Mouse (Mus musculus) layer of hippocampus, adult 11-12 months (tissue): ENCODE results near the gene Rims1.
A peak's percentile ranks its signal among the peaks of the same experiment; 100 is the strongest.

Experiments used
- DNase-seq: peaks from one replicate; pipeline ENCODE4 v3.0.0; 2022; ENCODE audit warnings: low spot score

Rims1 gene

DNA sequence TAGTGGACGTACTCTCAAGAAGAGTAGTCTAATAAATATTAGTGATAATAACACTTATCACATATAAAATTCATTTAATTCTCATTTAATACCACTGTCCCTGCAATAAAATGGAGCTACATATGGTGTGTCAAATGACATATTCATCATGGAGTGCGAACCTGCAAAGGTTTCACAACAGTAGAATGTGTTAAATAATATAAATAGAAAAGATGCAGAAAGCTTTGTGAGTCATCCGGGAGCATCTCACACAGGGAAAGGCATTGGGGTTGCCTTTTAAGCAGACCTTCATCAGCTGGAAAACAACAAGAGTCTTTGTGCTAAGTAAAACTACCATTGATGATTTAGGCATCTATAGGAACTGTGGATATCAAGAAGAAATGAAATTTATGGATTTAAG, 220.2 kb downstream of the Rims1 start:
- no peak for DNase-seq

DNA sequence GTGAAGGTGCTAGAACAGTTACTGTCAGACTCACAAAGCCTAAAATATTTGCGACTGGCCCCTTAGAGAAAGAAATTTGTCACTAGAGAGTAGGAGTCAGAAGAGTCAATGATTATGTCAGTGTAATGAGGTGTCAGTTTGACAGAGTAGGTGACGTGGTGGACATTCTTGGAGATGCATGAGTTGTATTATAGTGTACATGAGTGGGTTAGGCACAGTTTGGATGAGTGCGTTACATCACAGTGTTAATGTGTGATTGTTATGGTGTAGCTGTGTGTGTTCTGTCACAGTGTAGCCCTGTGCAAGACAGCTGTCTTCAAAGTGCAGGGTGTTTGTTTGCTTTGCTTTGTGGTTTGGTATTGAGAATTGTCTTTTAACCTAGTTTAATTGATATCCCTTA, 226.3 kb downstream of the Rims1 start:
- DNase-seq, result no peak

DNA sequence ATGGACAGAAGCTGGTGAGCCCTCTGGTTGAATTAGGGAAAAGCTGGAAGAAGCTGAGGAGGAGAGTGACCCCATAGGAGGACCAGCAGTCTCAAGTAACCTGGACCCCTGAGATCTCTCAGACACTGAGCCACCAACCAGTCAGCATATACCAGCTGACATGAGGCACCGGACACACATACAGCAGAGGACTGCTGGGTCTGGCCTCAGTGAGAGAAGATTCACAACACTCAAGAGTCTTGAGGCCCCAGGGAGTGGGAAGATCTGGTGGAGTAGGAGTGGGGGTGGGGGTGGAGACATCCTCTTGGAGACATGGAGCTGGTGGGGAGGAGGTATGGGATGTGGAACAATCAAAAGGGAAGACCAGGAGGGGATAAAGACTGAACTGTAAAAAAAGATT, 233.1 kb downstream of the Rims1 start:
- no peak for DNase-seq

DNA sequence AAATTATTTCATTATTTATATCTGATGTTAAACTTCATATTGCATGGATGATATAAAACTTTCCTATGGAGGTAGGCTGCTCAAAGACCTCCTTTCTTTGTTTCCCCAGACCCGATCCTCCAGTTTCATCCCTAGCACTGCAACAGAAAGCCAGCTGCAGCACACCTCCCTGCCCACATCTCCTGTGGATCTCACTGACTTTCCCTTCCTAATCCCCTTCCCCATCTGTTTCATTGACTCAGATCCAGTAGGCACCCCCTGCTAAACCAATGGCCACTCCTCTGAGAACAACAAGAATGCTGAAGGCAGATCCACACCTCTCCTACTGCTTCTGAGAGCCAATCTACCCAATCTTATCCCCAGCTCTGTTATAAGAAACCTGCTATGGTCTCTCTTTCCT, 259.5 kb downstream of the Rims1 start:
- no peak for DNase-seq

DNA sequence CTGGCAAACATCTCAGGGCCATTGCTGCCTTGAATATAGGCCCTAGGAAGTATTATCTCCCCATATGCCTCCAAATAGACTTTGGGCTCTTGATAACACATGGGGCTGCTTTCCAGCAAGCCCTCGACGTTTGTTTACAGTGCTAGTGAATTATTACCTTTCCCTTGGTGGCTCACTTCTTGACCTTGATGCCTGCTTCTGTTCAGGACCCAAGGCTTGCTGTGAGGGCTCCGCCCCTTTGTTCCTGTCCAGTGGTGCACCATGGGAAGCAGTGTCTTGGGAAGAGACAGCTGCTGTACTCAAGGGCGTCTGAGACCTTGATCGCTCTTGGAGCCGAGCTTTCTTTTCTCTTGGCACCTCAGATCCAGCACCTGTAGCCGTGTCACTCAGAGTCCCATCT, 267.7 kb downstream of the Rims1 start:
- DNase-seq, result no peak

DNA sequence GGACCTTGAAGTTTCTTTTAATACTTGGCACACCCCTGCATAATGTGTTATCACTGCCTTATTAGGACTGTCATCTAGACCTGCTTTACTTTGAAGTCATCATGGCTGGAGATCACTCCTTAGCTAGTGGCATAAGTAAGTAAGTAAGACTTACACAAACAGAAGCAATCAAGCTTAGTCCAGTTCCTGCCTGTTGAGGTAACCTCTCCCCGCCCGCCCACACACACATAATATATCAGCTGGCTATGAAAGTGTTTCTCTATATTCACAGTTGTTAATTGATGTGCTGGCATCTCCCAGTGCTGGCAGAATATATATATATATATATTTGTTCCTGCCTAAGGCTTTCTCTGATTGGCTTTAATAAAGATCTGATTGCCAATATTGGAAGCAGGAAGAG, 269.0 kb downstream of the Rims1 start:
- DNase-seq, result no peak

DNA sequence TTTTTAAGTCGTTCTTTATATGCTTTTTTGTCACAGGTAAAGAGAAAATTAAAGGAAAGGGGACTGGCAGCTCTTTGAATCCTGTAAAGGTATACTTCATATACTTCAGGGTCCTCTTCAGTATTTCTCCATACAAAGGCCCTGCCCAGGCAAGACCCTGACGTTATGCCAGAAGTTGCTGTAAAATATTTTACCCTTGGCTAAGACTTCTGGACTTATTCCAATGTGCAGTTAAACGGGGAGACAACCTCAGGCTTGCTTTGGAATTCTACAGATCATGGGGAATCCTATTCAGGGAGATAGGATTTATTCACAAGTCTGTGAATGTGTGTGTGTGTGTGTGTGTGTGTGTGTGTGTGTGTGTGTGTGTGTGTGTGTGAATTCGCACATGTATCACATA, 270.7 kb downstream of the Rims1 start:
- DNase-seq, result no peak

DNA sequence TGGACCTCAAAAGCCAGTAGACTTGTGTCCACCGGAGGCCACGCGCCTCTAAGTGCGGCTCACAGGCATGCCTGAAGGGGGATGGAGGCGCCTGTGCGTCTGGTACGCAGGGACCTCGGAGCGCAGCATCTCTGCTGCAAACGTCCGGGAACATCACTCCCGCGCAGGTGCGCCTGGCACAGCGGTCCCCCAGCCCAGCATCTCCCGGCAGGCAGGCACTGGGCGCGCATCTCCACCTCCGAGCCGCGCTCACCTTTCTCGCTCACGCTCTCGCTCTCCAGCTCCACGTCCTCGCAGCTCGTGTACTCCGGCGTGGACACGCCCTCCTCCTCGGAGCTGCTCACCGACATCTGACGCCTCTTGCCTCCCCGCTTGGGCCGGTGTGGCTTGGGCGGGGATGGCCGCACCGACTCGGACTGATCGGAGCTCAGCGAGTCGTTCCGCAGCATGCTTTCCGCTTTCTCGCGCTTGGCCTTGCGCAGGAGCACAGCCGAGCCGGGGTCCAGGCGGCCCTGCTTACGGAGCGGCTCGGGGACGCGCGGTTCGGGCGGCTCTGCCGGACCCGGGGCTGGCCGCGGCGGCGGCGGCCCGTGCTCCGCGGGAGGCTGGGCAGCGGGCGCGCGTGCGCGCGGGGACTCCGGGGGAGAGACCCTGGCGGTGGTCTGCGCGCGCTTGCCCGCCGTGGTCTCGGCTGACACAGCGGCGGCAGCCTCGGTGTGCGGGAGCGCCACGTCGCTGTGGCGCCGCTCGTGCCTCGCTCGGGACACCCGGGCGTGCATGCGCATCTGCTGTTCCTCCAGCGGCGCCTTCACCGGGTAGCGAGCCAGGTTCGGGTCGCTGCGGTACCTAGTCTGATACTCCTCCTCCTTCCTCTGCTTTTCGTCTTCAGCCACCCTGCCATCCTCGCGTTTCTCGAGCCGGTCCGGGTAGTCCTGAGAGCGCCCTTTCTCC, 272.4 kb downstream of the Rims1 start:
- DNase-seq, result no peak

DNA sequence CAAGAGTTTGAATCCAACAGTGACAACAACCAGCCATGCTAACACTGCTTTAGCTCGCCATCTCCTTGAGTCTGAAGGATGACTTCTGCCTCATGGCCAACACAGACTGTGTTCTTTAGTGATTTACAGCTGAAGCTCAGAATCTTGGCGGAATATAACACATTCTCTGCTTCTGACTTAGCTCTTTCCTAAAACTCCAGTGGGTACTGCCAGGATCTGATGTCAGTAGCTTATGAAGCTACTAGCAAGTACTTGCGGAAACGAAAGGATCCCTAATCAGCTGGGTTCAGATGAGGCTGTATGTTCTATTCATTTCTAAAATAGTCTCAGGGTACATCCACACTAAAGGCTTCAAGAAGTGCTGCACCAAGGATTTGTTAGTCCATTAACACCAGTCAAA, 290.7 kb downstream of the Rims1 start:
- DNase-seq, result no peak

DNA sequence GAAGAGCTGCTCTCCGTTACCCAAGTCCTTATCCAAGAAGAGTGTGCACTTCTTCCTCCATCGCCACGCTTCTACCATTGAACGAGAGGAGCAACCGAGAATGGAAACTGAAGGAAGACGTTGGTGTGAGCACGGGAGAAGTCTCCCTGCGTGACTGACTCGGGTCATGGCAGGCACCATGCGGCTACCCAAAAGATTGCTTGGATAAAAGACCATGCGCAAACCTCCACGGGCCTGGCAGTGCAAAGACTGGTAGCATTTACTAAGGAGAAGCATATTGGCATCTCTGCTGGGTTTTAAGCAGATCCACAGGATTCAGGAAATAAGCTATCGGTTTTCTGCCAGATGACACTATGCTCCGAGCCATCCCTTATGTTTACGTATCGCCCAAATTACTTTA, 293.4 kb downstream of the Rims1 start:
- no peak for DNase-seq

DNA sequence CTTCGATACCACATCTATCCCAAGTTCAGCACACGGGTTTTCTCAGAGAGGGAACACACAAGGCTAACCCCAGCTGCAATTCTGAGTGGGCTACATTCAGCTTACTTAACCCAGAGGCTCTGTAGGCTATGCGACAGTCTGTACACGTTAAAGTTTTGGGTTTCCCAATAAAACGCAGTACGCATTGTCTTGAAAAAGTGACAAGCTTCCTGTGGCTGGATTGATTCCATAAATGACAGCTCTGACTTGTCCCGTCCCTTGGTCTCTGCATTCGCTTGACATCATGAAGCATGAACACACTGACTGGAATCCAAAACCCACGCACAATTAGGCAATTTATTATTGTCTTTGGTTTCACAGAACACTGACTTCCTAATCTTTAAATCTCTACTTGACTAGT, 294.2 kb downstream of the Rims1 start:
- no peak for DNase-seq

DNA sequence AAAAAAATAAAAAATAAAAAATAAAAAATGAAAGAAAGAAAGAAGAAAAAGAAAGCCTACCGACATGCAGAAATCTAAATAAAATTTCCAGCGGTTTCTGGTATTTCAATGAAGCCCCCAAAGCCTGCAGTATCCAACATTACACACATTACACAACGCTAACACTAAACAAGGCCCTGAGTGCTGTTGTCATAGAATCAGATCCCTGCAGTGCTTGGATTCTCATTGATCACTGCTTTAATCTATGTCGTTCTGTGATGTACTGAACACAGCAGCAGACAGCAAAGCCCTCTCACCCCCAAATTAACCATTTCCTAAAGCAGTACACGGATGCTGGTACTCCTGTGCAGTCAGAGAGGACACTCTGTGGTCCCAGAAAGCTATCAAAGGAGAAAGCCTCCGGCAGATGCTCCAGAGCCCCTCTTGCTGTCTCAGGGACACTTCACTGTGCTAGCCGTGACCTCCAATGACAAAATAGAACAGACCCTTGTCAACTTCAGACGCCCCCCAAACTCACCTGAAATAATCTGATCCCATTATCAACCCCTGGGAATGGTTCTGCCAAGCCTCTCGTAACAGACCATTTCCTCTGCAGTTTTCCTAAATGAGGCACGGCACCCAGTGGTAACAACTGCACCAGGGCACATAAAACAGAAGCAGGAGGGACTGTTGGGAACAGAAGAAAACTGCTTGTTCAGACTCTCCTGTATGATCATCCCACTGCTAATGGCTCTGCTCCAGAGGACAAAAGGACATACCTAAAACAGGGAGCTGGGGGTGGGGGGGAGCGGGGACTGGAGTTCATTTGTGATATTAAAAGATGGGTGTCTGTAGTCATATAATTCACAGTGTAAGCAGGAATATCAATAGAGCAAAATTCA, 296.8 kb downstream of the Rims1 start:
- no peak for DNase-seq

DNA sequence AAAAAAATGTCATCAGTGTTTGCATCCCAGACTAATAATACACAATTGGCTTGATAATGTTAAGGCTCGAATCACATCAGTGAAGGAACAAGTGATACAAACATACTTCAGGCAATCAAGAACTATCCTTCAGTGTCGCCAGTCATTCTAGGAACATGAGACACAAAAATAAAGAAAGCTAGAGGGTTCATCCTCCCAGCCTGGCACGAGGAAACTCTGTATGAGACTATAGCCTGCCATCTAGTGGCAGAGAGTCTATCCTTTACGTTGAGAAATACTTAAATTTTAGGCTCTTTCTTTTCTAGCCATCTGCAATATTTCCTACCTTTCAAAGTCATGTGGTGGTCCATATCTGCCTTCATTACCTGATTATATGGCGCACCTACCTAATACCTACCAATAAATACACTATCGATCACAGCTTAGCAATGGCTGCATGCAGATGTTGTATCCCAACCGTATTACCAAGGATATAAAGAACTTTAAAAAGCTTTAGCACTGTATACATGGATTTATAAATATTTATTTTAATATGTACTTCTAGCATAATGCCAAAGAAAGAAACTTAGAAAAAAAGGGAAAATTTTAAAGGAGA, 318.4 kb downstream of the Rims1 start:
- DNase-seq, result peak; percentile 16

DNA sequence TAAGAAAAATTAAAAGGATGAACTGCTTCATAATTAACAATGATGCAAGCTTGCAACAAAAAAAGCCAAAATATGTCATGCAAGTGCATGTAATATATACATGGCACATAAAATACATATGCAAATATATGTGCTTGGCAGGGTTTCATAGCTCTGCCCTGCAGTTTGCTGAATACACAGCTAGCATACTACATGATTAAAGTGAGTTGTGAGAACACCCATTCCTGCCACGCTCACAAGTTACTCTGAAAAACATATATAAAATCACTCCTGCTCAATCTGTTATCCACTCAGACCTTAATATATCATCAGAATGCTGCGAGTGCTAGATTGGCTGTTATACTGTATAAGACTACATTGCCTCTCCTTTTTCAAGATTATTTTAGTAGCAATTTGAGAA, 329.6 kb downstream of the Rims1 start:
- no peak for DNase-seq

DNA sequence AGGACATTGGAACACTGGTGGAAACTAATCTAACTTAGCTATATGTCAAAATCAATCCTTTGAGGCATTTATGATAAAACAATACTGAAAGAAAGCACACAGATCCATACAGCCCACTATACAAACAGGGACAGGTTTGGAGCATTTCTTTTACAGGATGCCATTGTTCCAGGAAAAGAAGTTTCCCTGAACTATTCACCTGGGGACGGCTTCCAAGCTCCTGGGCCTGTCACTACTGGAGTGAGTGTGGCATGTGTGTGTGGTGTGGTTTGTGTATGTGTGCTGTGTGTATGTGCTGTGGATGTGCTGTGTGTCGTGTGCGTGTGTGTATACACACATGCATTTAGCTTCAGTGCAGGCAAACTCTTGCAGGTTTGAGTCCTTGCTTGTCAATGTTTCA, 338.8 kb downstream of the Rims1 start:
- DNase-seq, result no peak

DNA sequence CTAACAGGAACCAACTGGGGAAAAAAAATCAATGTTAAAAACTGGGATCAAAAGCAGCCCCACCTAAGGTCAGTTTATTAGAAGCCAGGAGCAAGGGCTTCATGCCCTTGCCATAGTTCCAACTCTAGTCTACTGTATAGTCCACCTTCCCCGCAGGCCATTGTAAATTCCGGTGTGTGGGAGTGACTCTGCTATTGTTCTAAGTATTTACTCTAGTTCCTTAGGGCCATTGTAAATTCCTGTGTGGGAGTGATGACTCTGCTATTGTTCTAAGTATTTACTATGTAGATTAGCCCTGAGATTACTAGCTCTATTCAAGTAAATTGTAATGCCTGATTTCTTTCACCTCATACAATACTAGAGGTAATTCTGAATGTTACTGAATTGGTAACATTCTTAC, 339.2 kb downstream of the Rims1 start:
- no peak for DNase-seq

DNA sequence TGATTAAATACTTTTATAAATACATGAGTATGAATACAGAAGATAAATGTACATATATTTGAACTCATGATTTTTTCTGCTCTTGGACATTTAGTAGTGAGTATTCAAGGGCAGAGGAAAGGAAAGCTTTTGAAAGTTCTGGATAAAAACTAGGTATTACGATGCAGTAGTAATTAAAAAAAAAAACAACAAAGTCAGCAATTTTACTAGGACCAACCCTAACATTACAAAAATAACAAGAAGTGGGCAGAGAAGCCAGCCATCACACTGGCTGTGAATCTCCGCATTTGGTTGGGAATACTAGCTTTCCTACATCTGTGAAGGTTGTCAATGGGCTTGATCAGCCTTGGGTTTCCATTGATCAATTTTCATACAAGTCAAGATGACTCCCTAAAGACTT, 381.8 kb downstream of the Rims1 start:
- no peak for DNase-seq

DNA sequence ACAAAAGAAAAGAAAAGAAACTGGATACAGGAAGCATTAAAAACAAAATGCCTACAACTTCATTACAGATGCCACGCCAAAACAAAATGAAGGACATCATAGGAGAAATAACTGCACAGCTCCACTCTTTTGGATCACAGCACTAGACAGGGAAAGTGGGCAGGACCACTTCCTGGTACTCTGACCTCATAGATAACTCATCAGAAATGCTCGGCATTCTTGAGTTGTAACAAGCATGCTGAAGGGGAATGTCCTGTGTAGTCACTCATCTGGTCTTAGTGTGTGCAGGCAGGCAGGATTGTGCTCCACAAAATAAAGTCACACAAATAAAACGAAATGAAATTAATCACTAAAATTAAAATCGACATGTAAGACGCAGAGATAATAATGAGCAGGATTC, 383.7 kb downstream of the Rims1 start:
- no peak for DNase-seq

DNA sequence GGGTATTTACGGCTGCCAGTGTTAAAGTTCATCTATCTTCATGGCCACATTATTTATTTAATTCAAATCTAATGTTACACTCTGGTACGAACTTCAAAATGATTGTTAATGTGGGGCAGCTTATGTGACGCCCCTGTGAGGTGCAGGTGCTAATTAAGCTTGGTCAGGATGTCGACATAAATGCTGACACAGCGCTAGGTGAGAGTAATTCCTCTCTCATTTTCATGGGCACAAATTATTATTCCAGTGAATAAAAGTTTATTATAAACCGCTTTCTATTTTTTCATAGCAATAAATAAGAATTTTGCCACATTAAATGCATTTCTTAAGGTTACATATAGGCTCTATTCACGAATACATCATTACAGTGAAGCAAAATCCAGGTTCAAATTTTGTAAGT, 395.6 kb downstream of the Rims1 start:
- no peak for DNase-seq

DNA sequence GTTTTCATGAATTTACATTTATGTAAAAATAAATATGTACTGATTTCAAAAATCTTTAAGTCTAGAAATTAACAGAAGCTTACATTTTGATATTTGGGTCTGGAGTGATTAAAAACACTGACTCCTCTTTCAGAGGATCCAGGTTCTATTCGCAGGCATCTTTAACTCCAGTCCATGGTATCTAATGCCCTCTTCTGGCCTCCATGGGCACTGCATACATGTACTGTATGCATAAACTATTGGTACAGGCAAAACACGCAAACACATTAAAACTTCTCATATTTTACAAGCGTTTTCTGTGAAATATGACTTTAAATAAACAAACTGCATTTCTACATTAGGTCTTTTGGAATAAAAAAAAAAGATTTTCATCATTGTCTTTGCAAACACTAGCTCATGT, 419.4 kb downstream of the Rims1 start:
- no peak for DNase-seq

DNA sequence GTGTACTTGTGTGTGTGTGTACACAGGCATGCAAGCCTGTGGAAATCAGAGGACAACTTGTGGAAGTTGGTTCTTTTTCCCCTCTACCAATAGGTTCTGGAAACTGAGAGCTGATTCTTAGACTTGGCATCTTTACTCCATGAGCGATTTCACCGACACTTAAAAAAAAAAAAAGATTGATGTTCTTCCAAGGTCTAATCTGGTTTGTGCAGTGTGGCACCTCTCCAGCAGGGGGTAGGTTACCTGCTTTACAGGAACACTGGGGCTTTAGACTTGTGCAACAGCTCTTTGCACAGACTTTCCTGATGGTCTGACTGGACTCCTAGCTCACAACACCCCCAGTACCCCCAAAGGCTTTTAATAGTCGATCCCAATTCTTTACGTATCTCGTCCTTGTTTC, 428.1 kb downstream of the Rims1 start:
- no peak for DNase-seq

DNA sequence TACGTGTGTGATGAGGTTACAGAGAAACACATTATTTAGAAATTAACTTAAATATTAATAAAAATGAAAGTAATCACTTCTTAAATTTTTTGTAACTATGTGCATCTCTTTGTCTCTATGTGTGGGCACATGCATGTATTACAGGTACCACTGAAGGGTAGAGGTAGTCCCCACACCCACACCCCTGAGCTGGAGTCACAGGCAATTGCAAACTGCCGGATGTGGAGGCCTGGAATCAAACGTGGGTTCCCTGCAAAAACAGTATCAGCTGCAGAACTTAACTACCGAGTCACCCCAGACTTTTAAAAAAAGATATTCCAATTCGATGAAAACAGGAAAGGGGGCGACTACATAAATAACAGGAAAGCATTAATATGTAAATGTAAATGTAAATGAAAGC, 428.7 kb downstream of the Rims1 start:
- no peak for DNase-seq

DNA sequence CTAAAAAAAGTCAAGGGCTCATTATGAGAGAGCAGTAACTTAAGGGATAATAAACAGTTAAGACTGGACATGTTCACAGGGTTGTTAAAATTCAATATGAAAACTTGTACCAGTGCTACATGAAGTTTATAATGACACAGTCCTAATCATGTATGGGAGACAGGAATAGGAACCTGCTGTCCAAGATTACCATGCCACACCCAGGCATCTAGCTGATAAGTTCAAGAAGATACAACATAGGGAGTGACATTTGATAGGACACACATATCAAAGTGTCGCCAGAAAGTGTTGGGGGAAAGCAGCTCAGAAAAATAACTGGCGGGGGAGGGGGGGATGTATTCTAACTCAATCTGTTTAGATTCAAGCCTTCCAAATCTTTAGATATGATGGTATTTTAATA, 449.6 kb downstream of the Rims1 start:
- no peak for DNase-seq
